Comparison of ENCODE assay signal across 18 mouse cellular contexts in the genomic region with DNA sequence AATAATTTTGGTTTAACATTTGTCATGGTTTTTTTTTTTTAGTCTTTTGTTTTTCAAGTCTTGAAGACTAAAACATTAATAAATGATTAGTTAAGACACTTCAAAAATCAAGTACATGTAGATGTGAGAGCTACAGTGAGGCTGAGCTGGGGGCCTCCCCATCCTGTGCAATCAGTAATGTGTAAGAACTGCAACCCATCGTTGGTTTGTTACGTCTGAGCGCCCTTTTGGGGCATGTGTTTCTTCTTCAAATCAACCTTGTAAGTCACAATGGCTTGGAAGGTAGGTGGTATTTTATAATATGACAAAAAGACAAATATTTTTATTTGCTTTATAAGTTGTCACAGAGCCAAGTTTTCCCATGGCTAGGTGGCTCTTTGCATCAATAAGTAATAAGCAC.
DNase-seq lines count a peak whose midpoint lies in the region.
"Had no signal": no experiment of that assay in that cellular context is flagged by ENCODE, and none has a peak within 500 bp of the region (broad histone marks: within the 10 kb centered on the region; RNA-seq: fewer than 3 reads in every experiment).

No protein-coding gene starts in this region.

- H3K27me3 ChIP-seq in splenic B cell, adult 2 months (ENCODE audit: control insufficient read depth, insufficient read depth, low read length, poor library complexity, severe bottlenecking) = no peaks in the 10 kb centered on the region
- H3K27me3 ChIP-seq: embryonic facial prominence, embryonic 13.5 days; embryonic facial prominence, embryonic 15.5 days; forebrain, embryonic 12.5 days; Patski had no signal

- H3K36me3 ChIP-seq in splenic B cell, adult 2 months (ENCODE audit: control insufficient read depth, insufficient read depth, low read length, poor library complexity, severe bottlenecking) = no peaks in the 10 kb centered on the region

- peak; percentile 60 for DNase-seq in A20 (ENCODE audit: low read depth, low spot score)
- DNase-seq in B cell, adult 2 months = peak; percentile 50 to 51
- DNase-seq in splenic B cell, adult 2 months (ENCODE audit: low read depth, low spot score) = peak; percentile 57
- no peak for DNase-seq in right cerebral cortex, postnatal 14 days
- no peak for DNase-seq in cerebellum, adult 18-20 months
- DNase-seq: adrenal gland, adult 8-10 months; adrenal gland, postnatal 14 days; adrenal gland, postnatal 36 days; cerebellum, adult 11-12 months; cerebellum, adult 8-10 months; cerebellum, adult 9-11 months; cerebellum, postnatal 14 days; cerebellum, postnatal 36 days; embryo, embryonic 11 days had no signal

Comparison
In these comparisons a context has a peak if more than half of its experiments do, and no peak if none do; other contexts are left out.
1. DNase-seq: peak in A20 (single experiment), B cell, adult 2 months (2 of 2) and splenic B cell, adult 2 months (single experiment); none in right cerebral cortex, postnatal 14 days (single experiment) and cerebellum, adult 18-20 months (0 of 2).